Mouse (Mus musculus) erythroblast, embryonic 14.5 days (primary cell): ENCODE data around the gene Ints14. TPM values are rescaled to one million over a fixed set of nuclear protein-coding genes. Genes with fewer than 3 reads are reported as not detected.
"Not testable (repeated sequence)": the region's sequence is repeated elsewhere in the genome, so short reads cannot be mapped to it uniquely, and the experiment has no call there.

ENCODE experiments used
- H3K27me3 ChIP-seq: 2 replicates; pipeline ENCODE4 v1.6.1; 2012; ENCODE audit warnings: inconsistent platforms; ENCODE audit not compliant: control insufficient read depth
- H3K36me3 ChIP-seq: 2 replicates; pipeline ENCODE4 v1.6.1; 2012; ENCODE audit warnings: mild to moderate bottlenecking, inconsistent platforms; ENCODE audit not compliant: control insufficient read depth
- H3K4me1 ChIP-seq: 2 replicates; pipeline ENCODE4 v1.6.1; 2012; ENCODE audit warnings: inconsistent platforms; ENCODE audit not compliant: control insufficient read depth
- H3K4me3 ChIP-seq: replicated peaks from 2 replicates; pipeline ENCODE3; 2012; ENCODE audit warnings: moderate library complexity, mild to moderate bottlenecking, inconsistent platforms
- H3K9me3 ChIP-seq: 2 replicates; pipeline ENCODE4 v1.6.1; 2012; ENCODE audit warnings: low read length, inconsistent platforms, mixed read lengths; ENCODE audit not compliant: control insufficient read depth
- GATA1 ChIP-seq: IDR thresholded peaks from 2 replicates; pipeline ENCODE4 v1.6.1; 2012; ENCODE audit warnings: low read length, inconsistent platforms, mixed read lengths
- TAL1 ChIP-seq: IDR thresholded peaks from 3 replicates; pipeline ENCODE4 v1.6.1; 2012; ENCODE audit warnings: low read length, inconsistent platforms, mixed read lengths
- polyA plus RNA-seq: library from polyadenylated mRNA; stranded (reverse); fragments of >175 nt; gene quantifications from 2 replicates; pipeline ENCODE4 v1.2.3, GENCODE M21; 2012

The Ints14 gene
- polyA plus RNA-seq, 1 experiment = 3.3 TPM

DNA sequence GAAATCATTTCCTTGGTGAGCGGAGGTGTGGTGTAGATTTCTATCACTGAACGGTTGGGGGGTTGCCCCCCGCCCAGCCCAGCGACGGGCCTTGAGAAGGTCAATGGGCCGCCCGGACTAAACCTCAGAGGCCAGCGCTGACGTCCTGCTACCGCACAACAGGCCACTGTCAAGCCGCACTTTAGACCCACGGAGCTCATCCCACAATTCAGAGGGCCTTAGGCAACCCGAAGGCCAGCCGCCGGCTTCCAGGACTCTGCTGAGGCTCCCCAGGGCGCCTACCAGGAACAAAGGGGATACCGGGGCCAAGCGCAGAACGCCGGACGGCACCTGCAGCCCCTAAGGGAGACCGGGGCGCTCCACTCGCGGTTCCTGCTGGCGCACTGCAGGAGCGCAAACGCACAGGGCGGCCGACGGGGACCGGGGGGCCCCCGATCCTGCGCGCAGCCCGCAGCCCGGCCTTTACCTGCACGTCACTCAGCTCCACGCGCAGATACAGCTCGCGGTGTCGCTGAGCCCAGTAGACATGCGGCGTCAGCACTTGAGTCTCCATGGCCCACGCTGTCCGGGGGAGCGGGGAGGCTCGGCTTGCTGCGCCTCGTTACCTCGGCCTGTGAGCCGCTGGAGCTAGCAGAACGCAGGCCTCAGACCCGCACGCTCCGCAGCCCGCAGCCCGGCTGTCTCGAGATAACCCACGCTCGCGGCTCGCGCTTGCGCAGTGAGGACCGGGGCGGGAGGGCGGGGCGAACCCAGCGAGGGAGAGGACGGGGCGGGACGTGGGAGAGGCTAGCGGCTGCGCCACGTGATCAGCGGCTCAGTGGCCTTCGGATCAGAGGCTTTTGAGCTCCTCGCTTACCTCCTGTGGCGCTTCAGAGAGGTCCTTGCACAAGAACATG is 60.5 kb downstream of the Ints14 start, which contains the start of gene Hacd3:
TSS of gene Hacd3 (minus strand) at position 703 of the 896 bp plus-strand sequence.
- H3K9me3 ChIP-seq = 0 out of 2 replicates have a peak, but pooled peaks cover 3% of the 10 kb centered on the region
- peak within 1 kb of the TSS; percentile 89 for H3K4me3 ChIP-seq
- TF ChIP-seq GATA1 = no peak
- peaks cover 15% of the 10 kb centered on the region for H3K36me3 ChIP-seq
- H3K4me1 ChIP-seq = peaks cover 64% of the 10 kb centered on the region
- H3K27me3 ChIP-seq = 0 out of 2 replicates have a peak, but pooled peaks cover 2% of the 10 kb centered on the region

DNA sequence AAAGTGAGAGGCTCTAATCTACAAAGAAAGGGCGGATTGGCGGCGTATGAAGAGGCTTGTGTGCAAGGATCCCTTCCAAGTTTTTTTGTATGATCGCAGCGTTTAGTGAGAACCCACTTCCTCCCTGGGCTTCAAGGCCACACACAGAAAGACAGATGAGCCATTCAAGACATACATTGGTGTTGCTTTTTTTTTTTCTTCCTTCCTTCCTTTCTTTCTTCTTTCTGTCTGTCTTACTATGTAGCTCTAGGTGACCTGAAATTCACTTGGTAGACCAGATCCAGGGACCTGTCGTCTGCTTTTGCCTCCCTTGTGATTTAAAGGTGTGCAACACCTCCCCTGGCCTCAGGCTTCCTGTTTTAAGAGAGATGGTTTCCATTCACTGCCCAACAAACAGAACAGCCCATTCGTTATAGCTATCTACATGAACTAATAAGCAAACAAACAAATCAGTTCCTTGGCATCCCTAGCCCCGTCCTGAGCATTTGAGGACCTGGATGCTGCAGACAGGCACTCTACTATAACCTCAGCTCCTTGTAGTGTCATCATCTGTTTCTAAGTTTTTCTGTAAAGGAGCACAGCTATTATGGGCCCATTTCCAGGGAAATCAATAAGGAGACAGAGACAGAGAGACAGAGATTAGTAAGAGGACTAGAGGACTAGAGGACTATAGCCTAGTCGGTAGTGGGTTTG is 61.3 kb downstream of the Ints14 start:
- Histone ChIP-seq H3K27me3 (0 out of 2 replicates have a peak, but pooled peaks cover 2% of the 10 kb centered on the region), H3K4me1 (peaks cover 56% of the 10 kb centered on the region), H3K36me3 (peaks cover 12% of the 10 kb centered on the region), H3K9me3 (0 out of 2 replicates have a peak, but pooled peaks cover 3% of the 10 kb centered on the region), H3K4me3 (peak overlapping the region; percentile 89)
- TF ChIP-seq TAL1 = no peak
- TF ChIP-seq GATA1 = no peak

DNA sequence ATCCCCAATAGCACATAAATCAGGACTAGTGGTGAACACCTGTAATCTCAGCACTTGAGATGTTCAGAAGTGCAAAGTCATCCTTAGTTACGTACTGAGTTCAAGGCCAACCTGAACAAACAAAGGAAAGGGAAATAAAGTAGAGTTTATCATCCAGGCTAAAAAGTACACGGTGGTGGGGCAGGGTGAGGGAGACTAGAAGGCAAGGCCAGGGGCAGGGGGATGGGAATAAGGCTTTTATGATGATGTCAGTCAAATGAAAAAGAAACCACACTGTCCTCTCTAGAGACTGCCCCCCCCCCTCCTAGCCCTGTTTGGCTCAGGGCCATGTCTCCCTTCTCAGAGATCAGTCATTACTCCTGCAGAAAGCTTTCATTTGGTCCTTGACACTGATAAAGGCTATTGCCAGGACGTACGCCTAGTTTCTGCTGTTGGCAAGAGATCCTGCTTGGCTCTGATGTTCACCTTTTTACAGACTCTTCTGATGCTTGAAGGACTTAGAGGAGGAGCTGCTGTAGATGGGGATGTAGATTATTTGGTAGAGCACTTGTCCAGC is 62.0 kb downstream of the Ints14 start:
- H3K9me3 ChIP-seq = 0 out of 2 replicates have a peak, but pooled peaks cover 3% of the 10 kb centered on the region
- H3K36me3 ChIP-seq = peaks cover 10% of the 10 kb centered on the region
- H3K4me1 ChIP-seq = peaks cover 52% of the 10 kb centered on the region
- H3K4me3 ChIP-seq = no peak overlapping the region
- no peak for TF ChIP-seq GATA1
- no peak for TF ChIP-seq TAL1
- 0 out of 2 replicates have a peak, but pooled peaks cover 2% of the 10 kb centered on the region for H3K27me3 ChIP-seq

DNA sequence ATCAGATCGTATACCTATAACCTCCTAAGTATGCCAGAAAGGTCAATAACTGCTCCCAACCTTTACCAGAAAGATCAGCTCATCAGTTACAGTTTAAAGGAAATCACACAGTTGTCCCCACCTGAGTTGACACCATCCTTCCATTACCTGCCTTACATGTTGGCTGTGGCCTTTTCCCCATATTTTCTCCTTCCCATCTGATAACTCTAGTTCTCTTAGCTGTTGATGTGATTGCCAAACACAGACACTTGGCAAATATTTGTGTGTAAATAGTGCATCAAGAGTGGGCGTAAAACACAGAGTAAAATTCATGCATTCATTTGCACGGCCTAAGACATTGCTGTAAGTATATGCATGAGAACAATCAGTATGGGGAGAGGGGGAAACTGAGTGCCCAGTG is 62.7 kb downstream of the Ints14 start:
- Histone ChIP-seq H3K4me1 (peaks cover 44% of the 10 kb centered on the region), H3K36me3 (peaks cover 5% of the 10 kb centered on the region), H3K4me3 (no peak overlapping the region), H3K27me3 (0 out of 2 replicates have a peak, but pooled peaks cover 2% of the 10 kb centered on the region), H3K9me3 (0 out of 2 replicates have a peak, but pooled peaks cover 3% of the 10 kb centered on the region)
- TF ChIP-seq TAL1 (no peak), GATA1 (no peak)

DNA sequence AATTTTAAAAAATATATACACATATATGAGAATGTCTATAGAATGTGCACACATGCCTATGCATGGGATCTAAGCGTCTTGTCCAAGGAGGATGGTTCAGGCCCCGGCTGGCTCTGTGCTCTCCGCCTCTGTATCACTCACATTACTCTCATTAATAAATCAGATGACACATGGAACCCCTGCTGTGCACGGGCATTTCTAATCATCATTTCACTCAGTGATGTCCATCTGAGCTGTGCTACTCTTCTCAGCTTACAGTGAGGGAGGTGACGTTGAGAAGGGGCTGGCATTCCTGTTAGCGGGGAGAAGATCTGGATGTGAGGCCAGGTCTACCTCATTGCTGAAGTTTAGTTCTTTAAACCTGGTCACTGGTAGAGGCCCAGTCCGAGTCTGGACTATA is 66.5 kb downstream of the Ints14 start:
- no peaks in the 10 kb centered on the region for H3K36me3 ChIP-seq
- H3K4me1 ChIP-seq = peaks cover 26% of the 10 kb centered on the region
- H3K27me3 ChIP-seq = 0 out of 2 replicates have a peak, but pooled peaks cover 2% of the 10 kb centered on the region
- no peak overlapping the region for H3K4me3 ChIP-seq
- TF ChIP-seq TAL1 (no peak), GATA1 (no peak)
- H3K9me3 ChIP-seq = 0 out of 2 replicates have a peak, but pooled peaks cover 3% of the 10 kb centered on the region

DNA sequence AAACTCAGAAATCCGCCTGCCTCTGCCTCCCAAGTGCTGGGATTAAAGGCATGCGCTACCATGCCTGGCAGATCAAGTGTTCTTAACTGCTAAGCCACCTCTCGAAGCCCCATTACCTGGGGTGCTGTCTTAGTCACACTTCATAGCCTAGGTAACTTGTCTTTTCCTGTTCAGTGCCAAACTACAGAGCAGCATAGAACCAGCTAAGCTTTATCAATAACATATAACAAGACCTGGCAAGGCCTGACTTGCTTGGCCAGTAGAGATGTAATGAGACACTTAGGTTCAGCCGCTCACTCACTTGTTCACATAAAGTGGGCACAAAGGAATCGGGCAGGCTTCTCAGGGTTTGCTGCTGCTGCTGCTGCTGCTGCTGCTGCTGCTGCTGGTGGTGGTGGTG is 67.6 kb downstream of the Ints14 start:
- no peak overlapping the region for H3K4me3 ChIP-seq
- 0 out of 2 replicates have a peak, but pooled peaks cover 2% of the 10 kb centered on the region for H3K27me3 ChIP-seq
- H3K36me3 ChIP-seq = no peaks in the 10 kb centered on the region
- peaks cover 24% of the 10 kb centered on the region for H3K4me1 ChIP-seq
- H3K9me3 ChIP-seq = 0 out of 2 replicates have a peak, but pooled peaks cover 3% of the 10 kb centered on the region
- TF ChIP-seq TAL1 (no peak), GATA1 (no peak)

DNA sequence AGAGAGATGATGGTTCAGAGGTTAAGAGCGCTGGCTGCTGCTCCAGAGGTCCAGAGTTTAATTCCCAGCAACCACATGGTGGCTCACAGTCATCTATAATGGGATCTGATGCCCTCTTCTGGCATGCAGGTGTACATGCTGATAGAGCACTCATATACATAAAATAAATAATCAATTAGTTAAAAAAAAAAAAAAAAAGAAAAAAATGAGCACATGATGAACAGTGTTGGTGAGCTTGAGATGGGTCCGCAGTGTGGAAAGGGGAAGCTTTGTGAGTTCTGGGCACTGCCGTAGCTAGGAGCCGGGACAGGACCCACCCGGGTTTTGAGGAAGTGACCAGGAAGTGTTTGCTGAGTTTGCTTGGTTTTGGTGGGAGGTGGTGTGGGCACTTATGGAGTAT is 70.7 kb downstream of the Ints14 start:
- Histone ChIP-seq H3K36me3 (peaks cover 26% of the 10 kb centered on the region), H3K4me3 (peak overlapping the region; percentile 16), H3K4me1 (peaks cover 37% of the 10 kb centered on the region)
- H3K9me3 ChIP-seq, H3K27me3 ChIP-seq: not testable (repeated sequence)

DNA sequence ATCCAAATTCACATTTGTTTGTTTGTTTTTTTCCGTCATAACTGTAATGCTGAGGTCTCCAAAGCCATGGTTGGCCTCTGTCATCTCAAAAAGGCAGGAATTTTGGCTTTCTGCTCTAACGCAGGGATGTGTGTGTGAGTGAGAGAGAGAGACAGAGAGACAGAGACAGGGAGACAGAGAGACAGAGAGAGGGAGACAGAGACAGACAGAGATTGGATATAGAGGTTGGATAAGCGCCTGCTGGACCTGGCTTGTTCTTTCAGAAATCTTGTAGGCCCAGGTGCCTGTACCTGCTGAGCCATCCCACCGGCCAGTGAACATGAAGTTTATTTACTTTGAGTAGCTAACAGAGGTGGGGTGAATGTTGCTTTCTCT is 71.2 kb downstream of the Ints14 start:
- Histone ChIP-seq H3K4me1 (peaks cover 37% of the 10 kb centered on the region), H3K9me3 (no peaks in the 10 kb centered on the region), H3K27me3 (no peaks in the 10 kb centered on the region), H3K4me3 (peak overlapping the region; percentile 98), H3K36me3 (peaks cover 31% of the 10 kb centered on the region)
- TF ChIP-seq TAL1 (no peak), GATA1 (no peak)
